Mouse (Mus musculus) urinary bladder, postnatal 36 days (tissue): ENCODE measurements around the gene Gm13271.
"Not testable (repeated sequence)": the region's sequence is repeated elsewhere in the genome, so short reads cannot be mapped to it uniquely, and the experiment has no call there.

Experiments used
- DNase-seq, 2 experiments: peaks; one replicate each; pipeline ENCODE4 v3.0.0; 2022; ENCODE audit warnings: low spot score in 2 of 2, mixed read lengths in 1 of 2

Gene Gm13271

DNA sequence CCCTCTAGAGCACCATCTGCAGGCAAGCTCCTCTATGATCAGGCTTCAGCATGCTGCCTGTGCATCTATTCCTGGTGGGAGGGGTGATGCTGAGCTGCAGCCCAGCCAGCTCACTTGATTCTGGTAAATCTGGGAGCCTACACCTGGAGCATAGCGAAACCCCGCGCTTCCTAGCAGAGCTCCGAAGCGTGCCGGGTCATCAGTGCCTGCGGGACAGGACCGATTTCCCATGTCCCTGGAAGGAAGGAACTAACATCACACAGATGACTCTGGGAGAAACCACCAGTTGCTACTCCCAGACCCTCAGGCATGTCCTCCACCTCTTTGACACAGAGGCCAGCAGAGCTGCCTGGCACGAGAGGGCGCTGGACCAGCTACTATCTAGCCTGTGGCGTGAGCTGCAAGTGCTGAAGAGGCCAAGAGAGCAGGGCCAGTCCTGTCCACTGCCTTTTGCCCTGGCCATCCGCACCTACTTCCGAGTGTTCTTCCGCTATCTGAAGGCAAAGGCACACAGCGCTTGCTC, at the start of gene Gm13271:
Gene Gm13271 (plus strand): TSS at position 51 of the 523 bp plus-strand sequence.
- DNase-seq: peak; percentile 70 to 76

DNA sequence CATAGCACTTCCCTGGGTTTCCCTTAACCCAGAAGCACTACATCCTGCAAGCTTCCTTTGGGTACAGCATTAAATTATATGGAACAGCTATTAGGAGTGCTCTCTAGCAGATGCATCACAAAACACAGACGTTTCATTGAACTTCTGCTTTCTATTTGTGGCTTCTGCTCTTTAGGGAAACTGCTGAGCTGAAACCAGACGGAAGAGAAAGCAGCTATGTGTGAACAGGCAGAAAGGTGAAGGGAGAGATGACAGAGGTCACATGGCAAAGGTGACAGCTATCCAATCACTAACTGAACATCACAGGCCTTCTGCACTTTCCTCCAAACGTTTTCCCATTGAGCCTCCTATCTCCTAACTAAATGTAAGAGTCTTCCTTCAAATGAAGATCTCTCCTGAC, 48.7 kb upstream of the Gm13271 start:
- DNase-seq: no peak

DNA sequence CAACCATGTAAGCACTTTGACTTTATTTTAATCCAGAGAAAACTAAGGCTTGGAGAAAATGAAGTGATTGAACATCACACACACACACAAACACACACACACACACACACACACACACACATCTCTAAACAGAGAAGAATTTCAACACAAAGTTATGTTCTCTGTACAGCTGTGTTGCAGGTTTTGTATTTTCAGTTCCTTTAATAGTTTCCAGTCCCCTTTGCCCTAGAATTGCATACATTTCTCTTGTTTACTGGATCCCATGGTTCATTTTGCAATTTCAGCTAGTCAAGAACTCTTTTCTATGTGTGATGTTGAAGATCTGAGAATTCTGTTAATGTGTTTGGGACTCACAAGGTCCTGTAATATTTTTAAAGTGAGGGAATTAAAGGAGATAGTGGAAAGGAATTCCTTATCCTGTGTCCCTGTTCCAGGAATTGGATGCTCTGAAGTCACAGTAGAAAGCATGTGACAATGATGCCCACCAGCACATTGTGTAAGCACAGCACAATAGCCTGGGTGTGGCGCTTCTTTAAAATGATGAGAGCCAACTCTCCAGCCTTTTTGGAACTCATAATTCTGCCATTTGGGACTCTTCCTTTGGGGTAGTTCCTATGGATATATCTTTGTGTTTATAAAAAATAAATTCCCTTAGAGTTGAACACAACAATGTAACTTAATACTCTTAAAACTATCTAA, 47.4 kb upstream of the Gm13271 start:
- no peak for DNase-seq

DNA sequence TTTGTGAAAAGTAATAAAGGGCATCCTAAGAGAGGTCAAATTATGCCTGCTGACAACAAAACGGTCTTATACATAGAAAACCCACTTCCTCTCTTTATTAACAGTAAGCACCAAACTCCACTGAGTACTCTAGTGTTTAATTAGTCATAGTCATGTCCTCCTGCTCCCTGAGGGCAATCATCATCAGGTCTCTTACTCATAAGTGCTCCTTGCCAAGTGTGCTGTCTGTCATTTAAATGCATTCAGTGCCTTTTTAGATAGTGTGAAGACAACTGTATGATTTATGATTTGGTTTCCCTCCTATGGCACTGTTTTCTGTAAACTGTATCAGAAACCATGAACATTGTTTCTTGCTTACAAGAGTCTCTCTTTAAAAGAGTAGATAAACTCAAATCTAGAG, 40.4 kb upstream of the Gm13271 start:
- DNase-seq: no peak

DNA sequence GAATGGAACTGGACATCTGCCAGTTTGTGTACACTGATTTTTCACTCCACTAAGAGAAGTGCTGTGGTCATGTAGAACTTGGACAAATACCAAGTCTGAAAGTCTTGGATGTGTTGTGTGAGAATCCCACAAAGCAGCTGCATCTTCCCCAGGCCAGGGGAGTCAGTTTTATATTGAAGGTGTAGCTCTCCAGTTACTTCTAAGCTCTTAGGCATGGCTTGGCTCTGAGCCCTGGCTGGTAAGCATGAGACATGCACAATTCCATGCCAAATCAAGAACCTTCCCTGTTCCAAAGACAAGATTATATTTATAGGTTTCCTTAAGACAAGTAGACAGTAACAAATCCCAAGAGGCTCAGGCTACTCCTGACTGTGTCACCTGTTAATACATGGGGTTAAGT, 39.6 kb upstream of the Gm13271 start:
- DNase-seq: no peak

DNA sequence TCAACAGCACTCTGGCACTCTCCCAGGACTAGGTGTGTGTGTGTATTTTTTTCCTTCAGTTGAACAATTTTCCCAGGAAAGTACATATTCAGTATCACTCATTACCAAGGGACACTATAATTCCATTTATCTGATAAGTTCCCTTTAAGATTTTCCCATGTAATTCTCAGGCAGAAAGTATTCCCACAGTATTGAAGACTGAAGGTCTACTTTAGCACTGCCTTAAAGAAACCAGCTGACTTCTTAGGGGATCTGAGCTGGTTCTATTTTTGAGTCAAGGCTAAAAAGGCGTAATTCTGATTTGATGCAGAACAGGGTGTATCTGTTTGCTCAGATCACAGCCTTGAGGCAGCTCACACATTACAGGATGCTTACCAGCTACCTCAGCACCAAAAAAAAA, 36.0 kb upstream of the Gm13271 start:
- DNase-seq: no peak

DNA sequence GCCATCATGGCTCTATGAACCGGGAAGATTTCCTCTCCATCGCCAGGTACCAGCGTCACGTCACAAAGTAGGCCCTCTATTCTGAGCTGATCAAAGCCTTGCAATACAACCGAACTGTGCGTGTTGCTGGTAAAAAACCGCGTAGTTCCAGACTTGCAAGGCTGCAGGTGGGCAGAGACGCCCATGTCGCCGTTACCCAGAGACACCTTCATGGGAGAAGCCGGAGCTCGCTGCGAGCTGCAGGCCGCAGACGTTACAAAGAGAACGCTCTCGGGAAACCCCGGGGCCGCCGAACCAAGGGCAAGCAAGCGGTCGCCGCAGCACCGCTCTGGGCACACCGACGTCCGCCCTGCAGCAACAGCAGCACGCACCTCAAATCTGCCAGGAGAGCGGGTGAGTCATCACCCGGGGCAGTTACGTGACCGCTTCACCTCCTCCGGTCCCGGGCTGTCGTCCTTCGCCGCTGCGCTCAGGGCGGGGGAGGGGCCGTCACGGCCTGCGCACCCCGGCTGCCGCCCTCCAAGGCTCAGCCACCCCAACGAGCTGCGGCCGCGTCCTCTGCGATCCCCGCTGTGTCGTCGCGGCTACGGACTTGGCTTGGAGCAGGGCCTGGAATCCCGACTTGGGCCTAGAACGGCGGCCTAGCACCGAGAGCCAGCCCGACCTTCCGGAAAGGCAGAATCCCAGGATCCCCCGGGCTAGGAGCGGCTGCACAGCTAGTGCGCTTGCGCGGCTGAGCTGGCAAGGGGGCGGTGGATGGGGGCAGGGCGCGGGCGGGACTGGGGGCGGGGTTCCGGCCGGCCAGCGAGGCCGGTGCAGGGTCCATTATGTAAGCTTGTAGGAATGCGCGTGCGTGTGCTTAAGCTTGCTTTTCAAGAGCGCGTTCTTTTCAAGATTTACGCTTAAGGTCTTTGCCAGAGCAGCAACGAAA, 32.6 kb upstream of the Gm13271 start, which contains the start of the genes Gm26566 and Klhl9:
Gene Gm26566 (plus strand): TSS at position 15 of the 931 bp plus-strand sequence.
Gene Klhl9 (minus strand): TSS at position 675 of the 931 bp plus-strand sequence.
- peak; percentile 81 to 91 for DNase-seq

DNA sequence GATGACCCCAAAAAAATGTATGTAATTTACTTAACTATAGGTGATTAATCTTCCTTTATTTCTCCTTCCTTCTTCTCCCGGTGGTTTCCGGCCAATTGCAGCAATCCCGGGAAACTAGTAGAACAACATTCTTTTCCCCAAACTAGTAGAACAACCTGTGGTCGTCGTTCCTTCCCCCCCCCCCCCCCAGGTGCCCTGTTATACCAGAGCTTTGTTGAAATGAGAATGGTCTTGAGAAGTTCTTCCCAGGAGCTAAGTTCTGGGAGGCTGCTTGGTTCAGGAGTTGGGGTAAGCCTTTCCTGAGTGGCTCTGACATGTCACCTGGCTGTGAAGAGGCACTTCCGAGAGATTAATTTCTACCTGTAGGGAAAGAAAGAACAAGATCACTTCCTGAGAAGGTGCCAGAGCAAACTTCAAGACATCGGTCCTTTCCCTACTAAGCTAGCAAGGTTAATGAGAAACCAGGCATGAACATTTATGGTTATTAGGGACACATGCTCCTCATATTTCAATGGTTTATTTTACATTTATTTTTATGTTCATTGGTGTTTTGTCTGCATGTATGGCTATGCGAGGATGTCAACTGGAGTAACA, 31.1 kb upstream of the Gm13271 start:
- no peak for DNase-seq

DNA sequence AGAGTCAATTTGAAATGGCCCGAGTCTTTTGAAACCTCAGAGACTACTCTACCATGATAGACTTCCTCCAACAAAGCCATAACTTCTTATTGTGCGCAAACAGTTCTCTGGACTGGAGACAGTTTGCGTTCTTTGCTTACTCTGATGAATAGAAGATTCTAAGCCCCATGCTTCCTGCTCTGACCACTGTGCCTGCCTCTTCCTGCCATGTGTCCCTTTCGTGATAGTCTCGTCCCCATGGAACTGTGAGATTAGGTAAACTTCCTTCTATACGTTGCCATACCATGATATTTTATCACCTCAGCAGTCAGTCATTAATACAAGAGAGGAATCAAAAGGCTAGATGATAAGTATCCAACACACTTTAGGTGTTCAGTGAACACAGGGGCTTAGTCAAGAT, 27.9 kb upstream of the Gm13271 start:
- DNase-seq: no peak

DNA sequence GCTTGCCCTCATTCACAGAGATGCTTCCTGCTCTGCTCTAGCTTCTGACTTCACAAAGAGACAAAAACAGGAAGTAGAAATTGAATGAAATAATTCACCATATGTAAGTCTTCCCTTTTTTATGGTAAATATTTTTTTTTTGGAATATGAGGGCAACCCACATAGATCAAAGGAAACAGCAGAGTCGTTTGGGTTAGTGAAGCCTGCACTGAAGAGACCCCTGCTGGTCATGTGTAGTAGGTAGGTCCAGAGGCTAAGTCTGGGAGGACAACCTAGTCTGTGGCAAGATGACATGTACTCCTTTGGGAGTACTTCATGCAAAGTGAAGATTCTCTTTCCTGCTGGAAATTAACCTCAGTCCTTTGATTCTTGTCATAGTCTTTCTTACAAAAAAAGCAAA, 27.3 kb upstream of the Gm13271 start:
- DNase-seq: no peak

DNA sequence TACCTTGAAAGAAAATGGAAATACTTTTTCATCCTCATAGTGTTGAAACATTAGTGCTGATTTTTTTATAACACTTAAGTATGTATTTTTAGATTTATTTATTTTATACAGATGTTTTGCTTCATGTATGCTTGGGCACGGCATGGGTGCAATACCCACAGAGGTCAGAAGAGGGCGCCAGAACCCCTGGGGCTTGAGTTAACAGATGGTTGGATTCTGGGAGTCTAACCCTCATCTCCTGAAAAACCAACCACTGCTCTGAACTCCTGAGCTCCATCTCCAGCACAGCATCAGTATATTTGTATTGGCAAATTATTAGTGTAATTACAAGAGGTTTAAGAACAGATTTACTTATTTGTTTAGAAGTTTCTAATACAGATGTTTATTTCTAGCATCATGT, 16.2 kb upstream of the Gm13271 start:
- DNase-seq: peak; percentile 56 to 70

DNA sequence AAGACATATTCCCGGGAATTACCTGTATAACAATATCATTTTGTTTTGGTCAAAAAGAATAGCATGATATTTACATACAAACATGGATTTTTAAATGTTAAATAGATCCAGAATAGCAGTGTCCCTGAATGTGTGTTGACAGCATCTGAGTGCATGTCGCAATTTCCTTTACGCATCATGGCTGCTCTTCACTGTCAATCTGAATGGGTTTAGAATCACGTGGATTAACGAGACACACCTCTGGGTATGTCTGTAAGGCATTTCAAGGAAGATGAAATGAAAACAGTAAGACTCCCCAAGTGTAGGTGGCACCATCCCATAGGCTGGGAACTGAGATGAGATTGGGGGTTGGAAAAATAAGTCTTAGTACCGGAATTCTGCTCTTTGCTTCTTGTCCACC, 15.6 kb upstream of the Gm13271 start:
- no peak for DNase-seq

DNA sequence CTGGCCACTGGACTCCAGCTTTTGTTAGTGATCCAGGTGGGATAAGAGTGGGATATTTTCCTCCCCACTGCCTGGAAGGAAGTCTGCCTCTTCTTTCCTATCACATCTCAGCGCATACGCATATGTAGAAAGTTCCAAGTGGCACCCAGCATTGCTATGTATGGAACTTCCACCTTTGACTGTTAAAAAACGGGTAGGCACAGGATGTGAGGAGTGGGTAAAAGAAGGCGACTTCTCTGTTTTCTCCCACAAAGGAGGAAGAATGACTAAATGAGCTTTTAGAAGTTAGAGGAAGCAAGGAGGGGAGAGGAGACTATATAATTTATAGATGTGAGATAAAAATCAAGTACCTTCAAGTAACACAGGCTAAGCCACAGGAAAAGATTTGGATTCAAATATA, 13.2 kb upstream of the Gm13271 start:
- no peak for DNase-seq

DNA sequence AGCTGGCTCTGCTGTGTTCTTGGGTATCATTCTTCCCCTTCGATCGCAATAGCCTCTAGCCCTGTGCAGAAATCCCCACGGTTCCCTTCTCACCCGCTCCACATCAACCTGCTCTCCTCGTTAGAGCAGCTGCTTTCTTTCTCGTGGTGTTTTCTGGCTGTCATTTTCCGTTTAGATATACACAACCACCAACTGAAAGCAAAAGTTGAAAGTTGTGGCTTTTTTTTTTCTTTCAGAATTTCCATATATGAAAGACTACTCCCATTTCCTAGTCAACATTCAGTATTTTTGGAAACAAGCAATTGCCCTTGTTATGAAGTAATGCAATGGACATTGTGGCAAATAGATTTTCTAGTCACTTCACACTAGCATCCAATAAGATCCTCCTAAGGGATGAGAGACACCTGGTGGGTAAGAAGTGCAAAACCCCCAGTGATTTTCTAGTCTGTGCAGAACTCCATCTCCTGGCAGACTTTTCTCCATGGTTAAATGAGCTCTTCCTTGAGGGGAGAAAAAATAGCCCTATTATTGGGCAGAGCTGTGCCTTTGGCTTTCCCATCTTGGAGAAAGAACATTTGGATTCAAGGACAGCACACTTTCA, 11.8 kb upstream of the Gm13271 start:
- no peak for DNase-seq

DNA sequence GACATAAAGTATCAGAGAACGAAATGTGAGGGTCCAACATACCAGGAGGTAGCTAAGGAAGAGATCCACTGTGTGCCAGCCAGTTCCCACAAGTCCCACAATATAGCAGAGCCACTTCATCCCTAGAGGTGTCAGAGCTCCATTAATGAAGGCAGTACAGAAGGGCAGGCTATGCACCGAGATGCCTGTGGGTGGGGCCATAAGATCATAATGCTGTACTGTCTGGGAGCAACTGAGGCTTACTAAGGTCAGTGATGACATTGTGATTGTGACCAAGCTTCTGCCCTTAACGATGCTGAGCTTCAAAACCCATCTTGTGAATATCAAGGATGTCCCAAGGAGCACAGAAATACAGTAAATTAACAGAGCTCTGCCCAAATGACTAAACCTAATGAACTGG, 10.5 kb upstream of the Gm13271 start:
- DNase-seq: no peak

DNA sequence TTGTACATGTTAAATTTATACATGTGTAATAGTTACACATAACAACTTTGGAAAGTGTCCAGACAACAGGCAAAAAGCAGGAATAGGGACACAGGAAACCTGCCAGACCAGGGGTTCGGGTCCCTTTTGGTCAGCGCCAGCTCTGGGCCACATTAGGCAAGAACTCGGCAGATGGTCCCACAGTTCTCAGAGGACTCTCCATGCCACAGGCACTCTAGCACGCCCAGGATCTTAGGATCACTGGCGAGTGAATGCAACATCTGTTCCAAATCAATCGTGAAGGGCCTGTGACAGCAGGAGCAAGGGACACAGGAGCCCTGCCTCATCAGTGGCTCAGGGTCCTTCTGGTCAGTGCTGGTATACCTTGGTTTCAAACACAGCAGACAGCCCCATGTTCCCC, 4.7 kb upstream of the Gm13271 start:
- no peak for DNase-seq

DNA sequence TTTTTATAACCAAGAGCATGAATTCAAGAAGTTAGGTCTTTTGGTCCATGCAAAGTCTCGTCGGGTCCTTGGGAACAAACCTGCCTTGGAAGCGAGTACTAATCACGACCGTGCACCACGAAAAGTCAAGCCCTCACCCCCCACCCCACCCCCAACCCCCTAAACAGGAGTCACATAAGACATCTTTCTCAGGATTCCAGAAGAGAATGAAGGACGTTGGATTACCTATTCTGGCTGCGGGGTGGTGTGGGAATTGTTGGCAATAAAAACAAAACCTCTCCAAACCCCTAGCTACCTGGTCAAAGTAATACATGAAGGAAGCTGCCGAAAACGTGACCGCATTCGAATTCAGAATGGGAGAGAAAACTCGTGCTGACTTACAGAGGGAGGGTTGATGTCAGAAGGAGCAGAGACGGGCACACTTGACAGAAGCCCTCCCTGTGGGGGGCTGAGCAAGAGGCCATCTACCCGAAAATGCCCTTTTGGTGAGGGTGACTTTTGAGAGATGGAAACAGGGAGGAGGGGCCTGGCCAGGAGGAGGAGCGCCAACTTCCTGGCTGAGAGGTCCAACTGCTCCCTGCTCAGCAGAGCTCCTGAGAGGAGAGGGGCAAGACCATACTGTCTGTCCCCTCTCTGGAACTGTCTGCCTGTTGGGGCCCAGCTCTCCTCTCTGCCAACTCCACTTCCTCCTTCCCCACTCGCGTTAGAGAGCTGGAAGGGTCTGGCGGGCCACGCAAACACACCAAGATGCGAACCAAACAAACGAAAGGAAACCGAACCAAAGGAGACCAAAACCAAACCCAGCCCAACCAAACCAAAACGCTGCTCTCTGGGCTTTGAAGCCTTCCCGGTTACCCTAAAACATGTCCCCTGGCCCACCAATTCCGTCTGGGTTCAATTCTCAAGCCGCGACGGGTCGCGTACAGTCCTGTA, 2.2 kb downstream of the Gm13271 start:
- DNase-seq: peak in 1 of 2 experiments; percentile 18

DNA sequence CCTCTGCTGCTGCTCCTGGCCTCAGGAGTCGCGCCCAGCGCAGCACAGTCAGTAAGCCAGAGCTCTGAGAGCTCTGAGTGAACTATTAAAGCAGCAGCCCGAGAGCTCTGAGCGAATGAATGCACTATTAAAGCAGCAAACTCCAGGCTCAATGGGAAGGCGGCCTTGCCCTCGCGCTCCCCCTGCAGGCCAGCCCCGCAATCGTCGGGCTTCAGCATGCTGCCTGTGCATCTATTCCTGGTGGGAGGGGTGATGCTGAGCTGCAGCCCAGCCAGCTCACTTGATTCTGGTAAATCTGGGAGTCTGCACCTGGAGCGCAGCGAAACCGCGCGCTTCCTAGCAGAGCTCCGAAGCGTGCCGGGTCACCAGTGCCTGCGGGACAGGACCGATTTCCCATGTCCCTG, 3.0 kb downstream of the Gm13271 start:
- DNase-seq: peak; percentile 88 to 92

DNA sequence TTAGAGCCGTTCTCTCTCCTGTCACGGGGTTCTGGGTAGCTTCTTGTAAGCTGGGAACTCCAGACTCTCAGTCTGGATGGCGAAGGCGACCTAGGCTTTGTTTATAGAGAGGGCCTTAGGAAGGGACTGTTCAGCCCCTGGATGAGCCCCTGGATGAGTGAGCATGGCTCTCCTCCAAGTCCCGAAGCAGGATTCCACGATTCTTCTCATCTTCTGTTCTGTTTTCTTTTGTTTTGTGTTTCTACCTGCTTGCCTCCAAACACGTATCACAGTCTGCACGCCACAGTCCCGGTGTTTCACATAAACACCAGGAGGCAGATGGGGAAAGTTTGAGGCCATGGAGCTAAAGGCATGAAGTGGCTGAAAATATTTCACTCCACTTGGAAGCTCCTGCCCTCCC, 4.1 kb downstream of the Gm13271 start:
- not testable (repeated sequence) for DNase-seq

DNA sequence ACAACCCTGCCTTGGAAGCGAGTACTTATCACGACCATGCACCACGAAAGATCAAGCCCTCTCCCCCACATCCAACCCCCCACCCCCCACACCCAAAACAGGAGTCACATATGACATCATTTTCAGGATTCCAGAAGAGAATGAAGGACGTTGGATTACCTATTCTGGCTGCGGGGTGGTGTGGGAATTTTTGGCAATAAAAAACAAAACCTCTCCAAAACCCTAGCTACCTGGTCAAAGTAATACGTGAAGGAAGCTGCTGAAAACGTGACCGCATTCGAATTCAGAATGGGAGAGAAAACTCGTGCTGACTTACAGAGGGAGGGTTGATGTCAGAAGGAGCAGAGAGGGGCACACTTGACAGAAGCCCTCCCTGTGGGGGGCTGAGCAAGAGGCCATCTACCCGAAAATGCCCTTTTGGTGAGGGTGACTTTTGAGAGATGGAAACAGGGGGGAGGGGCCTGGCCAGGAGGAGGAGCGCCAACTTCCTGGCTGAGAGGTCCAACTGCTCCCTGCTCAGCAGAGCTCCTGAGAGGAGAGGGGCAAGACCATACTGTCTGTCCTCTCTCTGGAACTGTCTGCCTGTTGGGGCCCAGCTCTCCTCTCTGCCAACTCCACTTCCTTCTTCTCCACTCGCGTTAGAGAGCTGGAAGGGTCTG, 5.1 kb downstream of the Gm13271 start, which contains the start of gene Gm13283:
Gene Gm13283 (plus strand): TSS at position 510 of the 659 bp plus-strand sequence.
- DNase-seq: peak; percentile 18 to 32
